Mouse (Mus musculus) forebrain, postnatal 0 days (tissue): ENCODE measurements at regions not wholly inside any gene's neighbourhood (a gene's known extent, or its start where the extent isn't known, plus 50 kb on each side); places are given as distances from the start of the nearest gene placed in this dataset.

ENCODE experiments used
- ATAC-seq: fragments of 200-750 bp; cut with Nextera tagmentation; 2 replicates; pipeline ENCODE4 v1.8.0; 2017; ENCODE audit warnings: mild to moderate bottlenecking, moderate library complexity
- DNase-seq: peaks from one replicate; pipeline ENCODE4 v3.0.0-alpha.2; 2015
- H3K27ac ChIP-seq: fragments of 300-500 bp; sonication (generic); 2 replicates; pipeline ENCODE4 v1.5.1; 2014; ENCODE audit warnings: low read depth, mild to moderate bottlenecking, antibody characterized with exemption, low read length, moderate library complexity, mixed read lengths
- H3K27me3 ChIP-seq: fragments of 300-500 bp; sonication (generic); 2 replicates; pipeline ENCODE4 v1.6.1; 2014; ENCODE audit warnings: mild to moderate bottlenecking, low read length, mixed read lengths; ENCODE audit not compliant: insufficient read depth
- H3K36me3 ChIP-seq: fragments of 300-500 bp; sonication (generic); 2 replicates; pipeline ENCODE4 v1.6.1; 2014; ENCODE audit warnings: mild to moderate bottlenecking, moderate library complexity; ENCODE audit not compliant: insufficient read depth
- H3K4me1 ChIP-seq: fragments of 300-500 bp; sonication (generic); 2 replicates; pipeline ENCODE4 v1.6.1; 2014; ENCODE audit warnings: antibody characterized with exemption; ENCODE audit not compliant: insufficient read depth
- H3K4me2 ChIP-seq: fragments of 300-500 bp; sonication (generic); 2 replicates; pipeline ENCODE4 v1.6.1; 2014; ENCODE audit warnings: low read depth, mild to moderate bottlenecking, moderate library complexity
- H3K4me3 ChIP-seq: fragments of 300-500 bp; sonication (generic); 2 replicates; pipeline ENCODE4 v1.5.1; 2014; ENCODE audit warnings: low read depth, low read length, mixed read lengths
- H3K9ac ChIP-seq: fragments of 300-500 bp; sonication (generic); 2 replicates; pipeline ENCODE4 v1.6.1; 2014; ENCODE audit warnings: mild to moderate bottlenecking
- H3K9me3 ChIP-seq: fragments of 300-500 bp; sonication (generic); 2 replicates; pipeline ENCODE4 v1.6.1; 2016; ENCODE audit warnings: low read length
- CTCF ChIP-seq: sonication (generic); IDR thresholded peaks from 2 replicates; pipeline ENCODE4 v1.5.1; 2016; ENCODE audit warnings: antibody characterized with exemption, control low read depth, low read depth
- WGBS: fragments of 180-500 bp; shearing (Covaris S2); extraction: QIAGEN DNeasy Blood & Tissue Kit; methylation state at CpG from one replicate; pipeline ENCODE4 v1.1.7; 2014; 5-methylcytosine and 5-hydroxymethylcytosine counted together

DNA sequence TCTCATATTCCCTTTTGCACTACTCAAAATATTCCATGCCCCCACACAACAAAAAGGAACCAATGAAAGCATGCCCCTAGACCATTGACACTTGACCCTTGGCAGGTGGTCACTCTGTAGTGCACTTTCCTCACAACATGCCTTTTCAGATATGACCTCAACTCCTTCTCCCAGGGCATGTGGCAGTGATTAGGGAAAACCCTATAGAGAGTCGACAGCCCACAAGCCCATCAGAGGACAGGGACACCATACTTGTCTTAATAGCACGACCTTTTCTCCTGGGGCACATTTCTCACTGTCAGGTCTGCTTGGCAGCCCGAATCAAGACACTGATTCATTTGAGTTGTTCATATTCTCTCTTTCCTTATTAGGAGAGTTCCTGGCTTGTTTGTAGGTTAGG lies 57.3 kb upstream of the Zc3h12c start:
- Histone ChIP-seq H3K4me3 (no peak overlapping the region), H3K4me2 (no peak overlapping the region), H3K27me3 (no peaks in the 10 kb centered on the region), H3K36me3 (no peaks in the 10 kb centered on the region), H3K9ac (no peak overlapping the region), H3K4me1 (peaks cover 9% of the 10 kb centered on the region), H3K27ac (no peak overlapping the region), H3K9me3 (no peaks in the 10 kb centered on the region)
- no peak for ATAC-seq
- WGBS, result 83% methylated on average over 3 of the region's 3 CpGs
- DNase-seq, result no peak
- TF ChIP-seq CTCF, result no peak

DNA sequence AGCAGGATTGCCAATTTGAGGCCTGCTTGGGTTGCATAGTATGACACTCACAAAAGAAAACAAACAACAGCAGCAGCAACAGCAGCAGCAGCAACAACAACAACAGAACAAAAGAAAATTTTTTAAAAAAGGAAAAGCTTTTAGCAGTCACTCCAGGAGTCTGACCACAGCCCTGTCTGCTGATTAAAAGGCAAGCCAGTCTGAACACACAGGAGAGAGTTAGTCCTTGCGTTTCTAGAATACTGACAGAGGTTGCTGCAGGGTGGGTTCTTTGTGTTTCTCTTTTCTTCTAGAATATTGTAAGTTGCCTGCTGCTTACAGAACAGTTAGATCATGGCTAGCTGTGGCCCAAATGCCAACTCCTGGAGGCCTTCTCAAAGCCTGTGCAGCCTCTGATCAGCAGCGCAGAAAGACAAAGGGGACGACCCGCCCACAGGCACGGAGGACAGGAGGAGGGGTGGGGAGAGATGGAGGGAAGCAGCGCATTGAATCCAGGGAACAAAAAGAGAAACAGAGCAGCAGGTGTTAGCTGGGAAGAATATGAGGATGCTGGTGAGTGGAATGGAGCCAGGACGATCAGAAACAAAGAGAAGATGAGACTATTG lies 55.2 kb upstream of the Zc3h12c start:
- H3K27ac ChIP-seq, result peak overlapping the region; percentile 68
- H3K4me1 ChIP-seq, result peaks cover 9% of the 10 kb centered on the region
- H3K4me2 ChIP-seq, result peak overlapping the region; percentile 25
- peak; percentile 73 for DNase-seq
- H3K4me3 ChIP-seq, result no peak overlapping the region
- no peaks in the 10 kb centered on the region for H3K9me3 ChIP-seq
- ATAC-seq, result peak; percentile 93
- no peak for TF ChIP-seq CTCF
- H3K36me3 ChIP-seq, result no peaks in the 10 kb centered on the region
- H3K9ac ChIP-seq, result peak overlapping the region; percentile 26
- H3K27me3 ChIP-seq, result no peaks in the 10 kb centered on the region
- WGBS, result 5% methylated on average over 7 of the region's 7 CpGs
